Mouse (Mus musculus) megakaryocyte, embryonic 14.5 days (primary cell): Measurements from ENCODE around the gene Arhgef3.

Source experiments
- FLI1 ChIP-seq: IDR thresholded peaks from 2 replicates; pipeline ENCODE4 v1.6.1; 2012; ENCODE audit warnings: low read length, inconsistent platforms, mixed read lengths
- GATA1 ChIP-seq: IDR thresholded peaks from 3 replicates; pipeline ENCODE4 v1.6.1; 2012; ENCODE audit warnings: mixed read lengths, low read length, inconsistent platforms, borderline replicate concordance

DNA sequence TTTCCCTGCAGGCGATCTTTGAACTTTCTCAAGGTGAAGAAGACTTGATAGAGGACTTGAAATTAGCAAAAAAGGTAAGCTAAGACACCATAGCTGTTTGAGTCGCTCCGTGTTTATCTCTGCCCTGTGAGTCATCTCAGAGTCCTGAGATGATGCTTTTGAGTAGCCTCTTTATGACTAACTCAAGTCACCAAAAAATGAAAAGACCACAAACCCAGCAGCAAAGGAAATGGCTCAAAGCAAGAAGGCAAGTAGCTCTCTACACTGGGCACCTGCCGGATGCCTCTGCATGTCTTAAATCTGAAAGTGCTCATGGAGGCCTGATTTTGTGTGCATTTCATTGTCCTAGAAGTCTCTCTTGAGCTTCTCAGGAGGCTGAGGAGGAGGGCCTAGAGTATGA, 269.4 kb downstream of the Arhgef3 start:
- no peak for TF ChIP-seq GATA1
- TF ChIP-seq FLI1: no peak
